Mouse (Mus musculus) spleen, postnatal 10 days (tissue): ENCODE data around the gene Ppfibp1.
"Not testable (repeated sequence)": the region's sequence is repeated elsewhere in the genome, so short reads cannot be mapped to it uniquely, and the experiment has no call there.

ENCODE experiments used
- DNase-seq, 2 experiments: peaks; one replicate each; pipeline ENCODE4 v3.0.0; 2021 to 2022; ENCODE audit warnings: low spot score in 2 of 2

Ppfibp1 gene

GRCm38 (mm10) chr6:146887958-146888659 is at the start of gene Ppfibp1:
Ppfibp1 (plus strand) TSS chr6:146888487.
- DNase-seq = peak; percentile 92

GRCm38 (mm10) chr6:146838863-146839262 is 49.4 kb upstream of the Ppfibp1 start:
- DNase-seq = no peak

- DNase-seq = no peak
These were observed 43.4 kb upstream of the Ppfibp1 start for GRCm38 (mm10) chr6:146844867-146845266.

- no peak for DNase-seq
These were observed 42.9 kb upstream of the Ppfibp1 start for GRCm38 (mm10) chr6:146845347-146845746.

- DNase-seq = peak in 1 of 2 experiments; percentile 41
These were observed 42.1 kb upstream of the Ppfibp1 start for GRCm38 (mm10) chr6:146845961-146846750.

GRCm38 (mm10) chr6:146847402-146847801 is 40.9 kb upstream of the Ppfibp1 start:
- no peak for DNase-seq

- no peak for DNase-seq
These were observed 40.0 kb upstream of the Ppfibp1 start for GRCm38 (mm10) chr6:146848281-146848680.

GRCm38 (mm10) chr6:146850050-146850449 is 38.2 kb upstream of the Ppfibp1 start, which contains the start of gene Smco2:
Smco2 (plus strand) TSS chr6:146850104.
- DNase-seq = no peak

GRCm38 (mm10) chr6:146851916-146852315 is 36.4 kb upstream of the Ppfibp1 start:
- DNase-seq = no peak

GRCm38 (mm10) chr6:146852739-146853138 is 35.5 kb upstream of the Ppfibp1 start:
- no peak for DNase-seq

- peak in 1 of 2 experiments; percentile 40 for DNase-seq
These were observed 33.1 kb upstream of the Ppfibp1 start for GRCm38 (mm10) chr6:146855185-146855584.

- no peak for DNase-seq
These were observed 30.9 kb upstream of the Ppfibp1 start for GRCm38 (mm10) chr6:146857386-146857785.

- DNase-seq = no peak
These were observed 25.1 kb upstream of the Ppfibp1 start for GRCm38 (mm10) chr6:146863154-146863553.

GRCm38 (mm10) chr6:146864370-146864769 is 23.9 kb upstream of the Ppfibp1 start:
- DNase-seq = not testable (repeated sequence)

- DNase-seq = no peak
These were observed 22.6 kb upstream of the Ppfibp1 start for GRCm38 (mm10) chr6:146865701-146866100.

- DNase-seq = no peak
These were observed 16.3 kb upstream of the Ppfibp1 start for GRCm38 (mm10) chr6:146871975-146872374.

- DNase-seq = no peak
These were observed 13.9 kb upstream of the Ppfibp1 start for GRCm38 (mm10) chr6:146874415-146874814.

GRCm38 (mm10) chr6:146876820-146877219 is 11.5 kb upstream of the Ppfibp1 start:
- DNase-seq = no peak

- no peak for DNase-seq
These were observed 10.8 kb upstream of the Ppfibp1 start for GRCm38 (mm10) chr6:146877425-146878045.

- DNase-seq = no peak
These were observed 9.4 kb upstream of the Ppfibp1 start for GRCm38 (mm10) chr6:146878926-146879325.

- no peak for DNase-seq
These were observed 8.4 kb upstream of the Ppfibp1 start for GRCm38 (mm10) chr6:146879856-146880255.

GRCm38 (mm10) chr6:146880296-146880695 is 8.0 kb upstream of the Ppfibp1 start:
- no peak for DNase-seq
